Mouse (Mus musculus): ENCODE measurements around the gene Neurl1b. TPM values are rescaled to one million over a fixed set of nuclear protein-coding genes. Genes with fewer than 3 reads are reported as not detected.

Neurl1b gene
- polyA plus RNA-seq (2012; rRNA removed): 4.1 and 5.7 TPM in 2 replicates
- 0.68 and 0.85 TPM in 2 replicates for polyA plus RNA-seq (2014; fragmentation: Nextera tagmentation; extraction: Ambion mirVana)

GRCm38 (mm10) chr17:26414523-26415354, at the start of gene Neurl1b:
Neurl1b (plus strand) TSS chr17:26414829.
- DNase-seq (ENCODE audit: low spot score) (peak; percentile 11), ATAC-seq (ENCODE audit: low FRiP score, low read depth) (peak; percentile 48)
- under 1% methylated on average over 48 of the region's 105 CpGs for WGBS
- Histone ChIP-seq H3K9me3 (ENCODE audit: control insufficient read depth, low read length) (no peaks in the 10 kb centered on the region), H3K4me1 (ENCODE audit: control insufficient read depth, insufficient read depth, low read length) (peaks cover 10% of the 10 kb centered on the region; the same call in 1 of the 2 replicates), H3K4me3 (replicated peaks; ENCODE audit: low read length) (peak within 1 kb of the TSS; percentile 68), H3K27ac (replicated peaks; ENCODE audit: low read depth, low read length) (no peak within 1 kb of the TSS), H3K27me3 (ENCODE audit: control insufficient read depth, insufficient read depth, low read length) (no peaks in the 10 kb centered on the region; the same call in 1 of the 2 replicates), H3K36me3 (ENCODE audit: control insufficient read depth, insufficient read depth, low read length) (no peaks in the 10 kb centered on the region), H3K4me2 (replicated peaks; ENCODE audit: low read depth, low read length, severe bottlenecking) (peak within 1 kb of the TSS; percentile 99), H3K9ac (ENCODE audit: low read depth, low read length, severe bottlenecking) (peak within 1 kb of the TSS; percentile 72)
- no peak for TF ChIP-seq POLR2A (IDR thresholded peaks at IDR 0.05; ENCODE audit: borderline replicate concordance, extremely low read depth, insufficient read depth, insufficient read length)

GRCm38 (mm10) chr17:26366792-26367191, 47.8 kb upstream of the Neurl1b start:
- Histone ChIP-seq H3K27me3 (ENCODE audit: control insufficient read depth, insufficient read depth, low read length) (no peaks in the 10 kb centered on the region), H3K9ac (ENCODE audit: low read depth, low read length, severe bottlenecking) (no peak overlapping the region), H3K4me2 (replicated peaks; ENCODE audit: low read depth, low read length, severe bottlenecking) (no peak overlapping the region), H3K4me3 (replicated peaks; ENCODE audit: low read length) (no peak overlapping the region), H3K9me3 (ENCODE audit: control insufficient read depth, low read length) (no peaks in the 10 kb centered on the region), H3K36me3 (ENCODE audit: control insufficient read depth, insufficient read depth, low read length) (no peaks in the 10 kb centered on the region), H3K27ac (replicated peaks; ENCODE audit: low read depth, low read length) (no peak overlapping the region), H3K4me1 (ENCODE audit: control insufficient read depth, insufficient read depth, low read length) (0 out of 2 replicates have a peak, but pooled peaks cover 6% of the 10 kb centered on the region)
- ATAC-seq (ENCODE audit: low FRiP score, low read depth) (no peak), DNase-seq (ENCODE audit: low spot score) (no peak)
- TF ChIP-seq POLR2A (IDR thresholded peaks at IDR 0.05; ENCODE audit: borderline replicate concordance, extremely low read depth, insufficient read depth, insufficient read length): no peak
- 69% methylated on average over 4 of the region's 4 CpGs for WGBS

- Histone ChIP-seq H3K4me1 (ENCODE audit: control insufficient read depth, insufficient read depth, low read length) (0 out of 2 replicates have a peak, but pooled peaks cover 6% of the 10 kb centered on the region), H3K36me3 (ENCODE audit: control insufficient read depth, insufficient read depth, low read length) (no peaks in the 10 kb centered on the region), H3K4me2 (replicated peaks; ENCODE audit: low read depth, low read length, severe bottlenecking) (no peak overlapping the region), H3K9ac (ENCODE audit: low read depth, low read length, severe bottlenecking) (no peak overlapping the region), H3K27me3 (ENCODE audit: control insufficient read depth, insufficient read depth, low read length) (no peaks in the 10 kb centered on the region), H3K27ac (replicated peaks; ENCODE audit: low read depth, low read length) (no peak overlapping the region), H3K9me3 (ENCODE audit: control insufficient read depth, low read length) (no peaks in the 10 kb centered on the region), H3K4me3 (replicated peaks; ENCODE audit: low read length) (no peak overlapping the region)
- DNase-seq (ENCODE audit: low spot score) (peak; percentile 85), ATAC-seq (ENCODE audit: low FRiP score, low read depth) (no peak; the same call in 1 of the 2 replicates)
- WGBS: 41% methylated on average over 10 of the region's 10 CpGs
- no peak for TF ChIP-seq POLR2A (IDR thresholded peaks at IDR 0.05; ENCODE audit: borderline replicate concordance, extremely low read depth, insufficient read depth, insufficient read length)
Measured at GRCm38 (mm10) chr17:26368336-26368992, 46.2 kb upstream of the Neurl1b start.

GRCm38 (mm10) chr17:26370521-26371245, 43.9 kb upstream of the Neurl1b start:
- no peak overlapping the region for H3K4me3 ChIP-seq (replicated peaks; ENCODE audit: low read length)
- ATAC-seq (ENCODE audit: low FRiP score, low read depth) (no peak), DNase-seq (ENCODE audit: low spot score) (peak; percentile 9)
- 46% methylated on average over 9 of the region's 9 CpGs for WGBS
- H3K27ac ChIP-seq (replicated peaks; ENCODE audit: low read depth, low read length): no peak overlapping the region
- no peak overlapping the region for H3K4me2 ChIP-seq (replicated peaks; ENCODE audit: low read depth, low read length, severe bottlenecking)
- TF ChIP-seq POLR2A (IDR thresholded peaks at IDR 0.05; ENCODE audit: borderline replicate concordance, extremely low read depth, insufficient read depth, insufficient read length): no peak
- H3K4me1 ChIP-seq (ENCODE audit: control insufficient read depth, insufficient read depth, low read length): 0 out of 2 replicates have a peak, but pooled peaks cover 6% of the 10 kb centered on the region
- no peaks in the 10 kb centered on the region for H3K27me3 ChIP-seq (ENCODE audit: control insufficient read depth, insufficient read depth, low read length)
- H3K36me3 ChIP-seq (ENCODE audit: control insufficient read depth, insufficient read depth, low read length): no peaks in the 10 kb centered on the region
- no peak overlapping the region for H3K9ac ChIP-seq (ENCODE audit: low read depth, low read length, severe bottlenecking)
- no peaks in the 10 kb centered on the region for H3K9me3 ChIP-seq (ENCODE audit: control insufficient read depth, low read length)

GRCm38 (mm10) chr17:26371246-26371535, 43.4 kb upstream of the Neurl1b start:
- 0 out of 2 replicates have a peak, but pooled peaks cover 6% of the 10 kb centered on the region for H3K4me1 ChIP-seq (ENCODE audit: control insufficient read depth, insufficient read depth, low read length)
- DNase-seq (ENCODE audit: low spot score) (no peak), ATAC-seq (ENCODE audit: low FRiP score, low read depth) (no peak)
- H3K9me3 ChIP-seq (ENCODE audit: control insufficient read depth, low read length): no peaks in the 10 kb centered on the region
- H3K4me2 ChIP-seq (replicated peaks; ENCODE audit: low read depth, low read length, severe bottlenecking): no peak overlapping the region
- no peak overlapping the region for H3K9ac ChIP-seq (ENCODE audit: low read depth, low read length, severe bottlenecking)
- no peaks in the 10 kb centered on the region for H3K27me3 ChIP-seq (ENCODE audit: control insufficient read depth, insufficient read depth, low read length)
- no peak overlapping the region for H3K27ac ChIP-seq (replicated peaks; ENCODE audit: low read depth, low read length)
- no peak for TF ChIP-seq POLR2A (IDR thresholded peaks at IDR 0.05; ENCODE audit: borderline replicate concordance, extremely low read depth, insufficient read depth, insufficient read length)
- WGBS: 75% methylated on average over 3 of the region's 3 CpGs
- H3K4me3 ChIP-seq (replicated peaks; ENCODE audit: low read length): no peak overlapping the region
- H3K36me3 ChIP-seq (ENCODE audit: control insufficient read depth, insufficient read depth, low read length): no peaks in the 10 kb centered on the region

Data from limb, embryonic 14.5 days (tissue).